Mouse (Mus musculus): ENCODE measurements around the gene Bcor. TPM values are rescaled to one million over a fixed set of nuclear protein-coding genes. Genes with fewer than 3 reads are reported as not detected.
A peak's percentile ranks its signal among the peaks of the same experiment; 100 is the strongest.

The Bcor gene
- total and polyA plus RNA-seq, 3 experiments = 11.2 to 22.4 (median 18.0) TPM

- no peaks in the 10 kb centered on the region for H3K27me3 ChIP-seq (ENCODE audit: control insufficient read depth, insufficient read depth, low read length)
- no peak overlapping the region for H3K27ac ChIP-seq
- WGBS = 63% methylated on average over 19 of the region's 19 CpGs
- H3K9ac ChIP-seq (ENCODE audit: low read depth, low read length) = no peak overlapping the region
- H3K36me3 ChIP-seq (ENCODE audit: control insufficient read depth, insufficient read depth, low read length) = no peaks in the 10 kb centered on the region
- TF ChIP-seq POLR2A (IDR thresholded peaks at IDR 0.05; ENCODE audit: insufficient read depth, low read depth, low read length) = no peak
- no peak for TF ChIP-seq EP300 (IDR thresholded peaks at IDR 0.05; ENCODE audit: insufficient read depth, low read depth, low read length)
- no peak for TF ChIP-seq CTCF (IDR thresholded peaks at IDR 0.05)
- no peaks in the 10 kb centered on the region for H3K79me2 ChIP-seq (replicated peaks; ENCODE audit: control insufficient read depth, insufficient read depth, low read length)
- intact Hi-C loops (cut with DNase I) = loop anchor here (10.0 kb wide), 3 partner anchors 105 to 255 kb away; no protein-coding TSS in a partner anchor
- no peak for DNase-seq
- peaks cover 6% of the 10 kb centered on the region for H3K4me1 ChIP-seq (ENCODE audit: control insufficient read depth, insufficient read depth, low read length)
- H3K4me3 ChIP-seq = no peak overlapping the region
These were observed 160.2 kb downstream of the Bcor start for GRCm38 (mm10) chrX:11999951-12000350.

DNA sequence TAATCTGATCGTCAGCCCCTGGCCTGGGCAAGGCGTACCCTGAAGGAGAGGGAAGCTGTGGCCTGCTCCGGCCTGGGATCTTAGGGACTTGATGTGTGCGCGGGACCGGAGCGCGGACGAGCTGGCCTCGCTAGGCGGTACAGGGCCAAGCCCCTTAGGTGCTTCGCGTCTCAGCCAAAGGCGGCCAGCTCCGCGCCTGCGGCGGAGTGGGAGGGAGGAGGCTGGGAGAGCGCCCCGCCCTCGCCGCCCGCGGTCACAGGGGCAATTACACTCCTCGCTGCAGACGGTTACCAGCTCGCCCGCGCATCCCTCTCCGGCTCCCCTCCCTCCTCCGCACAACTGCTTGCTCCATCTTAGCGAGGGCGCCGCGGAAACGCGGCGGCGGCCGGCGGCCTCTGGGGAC lies 161.2 kb downstream of the Bcor start:
- H3K4me1 ChIP-seq (ENCODE audit: control insufficient read depth, insufficient read depth, low read length) = no peaks in the 10 kb centered on the region
- no peaks in the 10 kb centered on the region for H3K36me3 ChIP-seq (ENCODE audit: control insufficient read depth, insufficient read depth, low read length)
- DNase-seq = peak; percentile 73 to 80
- no peaks in the 10 kb centered on the region for H3K79me2 ChIP-seq (replicated peaks; ENCODE audit: control insufficient read depth, insufficient read depth, low read length)
- 3% methylated on average over 41 of the region's 41 CpGs for WGBS
- no peak for TF ChIP-seq EP300 (IDR thresholded peaks at IDR 0.05; ENCODE audit: insufficient read depth, low read depth, low read length)
- TF ChIP-seq CTCF (IDR thresholded peaks at IDR 0.05) = peak; percentile 52
- no peak for TF ChIP-seq POLR2A (IDR thresholded peaks at IDR 0.05; ENCODE audit: insufficient read depth, low read depth, low read length)
- no peak overlapping the region for H3K27ac ChIP-seq
- H3K9ac ChIP-seq (ENCODE audit: low read depth, low read length) = peak overlapping the region; percentile 80
- H3K4me3 ChIP-seq = peak overlapping the region; percentile 28
- intact Hi-C loops (cut with DNase I) = no loop called here
- H3K27me3 ChIP-seq (ENCODE audit: control insufficient read depth, insufficient read depth, low read length) = no peaks in the 10 kb centered on the region

GRCm38 (mm10) chrX:11996891-11997290 lies 163.3 kb downstream of the Bcor start:
- DNase-seq = no peak
- no peak overlapping the region for H3K27ac ChIP-seq
- H3K27me3 ChIP-seq (ENCODE audit: control insufficient read depth, insufficient read depth, low read length) = no peaks in the 10 kb centered on the region
- no peak overlapping the region for H3K4me3 ChIP-seq
- H3K36me3 ChIP-seq (ENCODE audit: control insufficient read depth, insufficient read depth, low read length) = no peaks in the 10 kb centered on the region
- no peak for TF ChIP-seq CTCF (IDR thresholded peaks at IDR 0.05)
- TF ChIP-seq EP300 (IDR thresholded peaks at IDR 0.05; ENCODE audit: insufficient read depth, low read depth, low read length) = no peak
- TF ChIP-seq POLR2A (IDR thresholded peaks at IDR 0.05; ENCODE audit: insufficient read depth, low read depth, low read length) = no peak
- 88% methylated on average over 2 of the region's 2 CpGs for WGBS
- intact Hi-C loops (cut with DNase I) = no loop called here
- H3K4me1 ChIP-seq (ENCODE audit: control insufficient read depth, insufficient read depth, low read length) = no peaks in the 10 kb centered on the region
- no peak overlapping the region for H3K9ac ChIP-seq (ENCODE audit: low read depth, low read length)
- no peaks in the 10 kb centered on the region for H3K79me2 ChIP-seq (replicated peaks; ENCODE audit: control insufficient read depth, insufficient read depth, low read length)

DNA sequence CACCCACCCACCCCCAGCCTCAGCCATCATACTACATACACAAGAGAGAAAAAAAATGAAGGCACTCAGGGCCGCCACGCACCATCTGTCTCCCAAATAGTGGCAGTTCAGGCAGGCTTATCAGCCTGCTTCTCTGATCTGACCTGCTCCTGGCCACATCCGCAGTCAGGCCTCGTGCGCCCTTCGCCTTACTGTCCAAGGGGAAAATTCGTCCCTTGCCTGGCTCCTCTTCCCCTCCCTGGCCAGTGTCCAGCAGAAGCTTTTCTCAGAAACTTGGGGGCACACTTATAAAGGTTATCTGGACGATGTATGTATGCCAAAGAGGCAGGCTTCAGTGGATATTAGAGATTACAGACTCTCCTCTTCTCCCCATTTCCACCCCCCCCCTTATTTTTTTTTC lies 163.7 kb downstream of the Bcor start:
- intact Hi-C loops (cut with DNase I) = no loop called here
- H3K27ac ChIP-seq = no peak overlapping the region

GRCm38 (mm10) chrX:11993641-11994419 lies 166.3 kb downstream of the Bcor start:
- Histone ChIP-seq H3K4me3 (no peak overlapping the region), H3K27ac (no peak overlapping the region), H3K4me1 (ENCODE audit: control insufficient read depth, insufficient read depth, low read length) (no peaks in the 10 kb centered on the region), H3K36me3 (ENCODE audit: control insufficient read depth, insufficient read depth, low read length) (no peaks in the 10 kb centered on the region), H3K9ac (ENCODE audit: low read depth, low read length) (no peak overlapping the region), H3K79me2 (replicated peaks; ENCODE audit: control insufficient read depth, insufficient read depth, low read length) (no peaks in the 10 kb centered on the region), H3K27me3 (ENCODE audit: control insufficient read depth, insufficient read depth, low read length) (no peaks in the 10 kb centered on the region)
- WGBS = 73% methylated on average over 5 of the region's 5 CpGs
- no peak for DNase-seq
- intact Hi-C loops (cut with DNase I) = no loop called here
- TF ChIP-seq EP300 (IDR thresholded peaks at IDR 0.05; ENCODE audit: insufficient read depth, low read depth, low read length) (no peak), CTCF (IDR thresholded peaks at IDR 0.05) (no peak), POLR2A (IDR thresholded peaks at IDR 0.05; ENCODE audit: insufficient read depth, low read depth, low read length) (no peak)

More for the DNA sequence above, 163.7 kb downstream of the Bcor start:
- WGBS = 60% methylated on average over 8 of the region's 8 CpGs
- DNase-seq = no peak
- no peaks in the 10 kb centered on the region for H3K36me3 ChIP-seq (ENCODE audit: control insufficient read depth, insufficient read depth, low read length)
- H3K4me1 ChIP-seq (ENCODE audit: control insufficient read depth, insufficient read depth, low read length) = no peaks in the 10 kb centered on the region
- H3K27me3 ChIP-seq (ENCODE audit: control insufficient read depth, insufficient read depth, low read length) = no peaks in the 10 kb centered on the region
- no peak overlapping the region for H3K4me3 ChIP-seq
- no peak for TF ChIP-seq POLR2A (IDR thresholded peaks at IDR 0.05; ENCODE audit: insufficient read depth, low read depth, low read length)
- TF ChIP-seq EP300 (IDR thresholded peaks at IDR 0.05; ENCODE audit: insufficient read depth, low read depth, low read length) = no peak
- TF ChIP-seq CTCF (IDR thresholded peaks at IDR 0.05) = peak; percentile 17; the same call in 1 of the 2 replicates
- H3K9ac ChIP-seq (ENCODE audit: low read depth, low read length) = no peak overlapping the region
- no peaks in the 10 kb centered on the region for H3K79me2 ChIP-seq (replicated peaks; ENCODE audit: control insufficient read depth, insufficient read depth, low read length)

- Histone ChIP-seq H3K4me1 (ENCODE audit: control insufficient read depth, insufficient read depth, low read length) (no peaks in the 10 kb centered on the region), H3K27me3 (ENCODE audit: control insufficient read depth, insufficient read depth, low read length) (no peaks in the 10 kb centered on the region), H3K4me3 (no peak overlapping the region), H3K36me3 (ENCODE audit: control insufficient read depth, insufficient read depth, low read length) (no peaks in the 10 kb centered on the region), H3K9ac (ENCODE audit: low read depth, low read length) (no peak overlapping the region), H3K27ac (no peak overlapping the region), H3K79me2 (replicated peaks; ENCODE audit: control insufficient read depth, insufficient read depth, low read length) (no peaks in the 10 kb centered on the region)
- TF ChIP-seq POLR2A (IDR thresholded peaks at IDR 0.05; ENCODE audit: insufficient read depth, low read depth, low read length) (no peak), CTCF (IDR thresholded peaks at IDR 0.05) (no peak), EP300 (IDR thresholded peaks at IDR 0.05; ENCODE audit: insufficient read depth, low read depth, low read length) (no peak)
- DNase-seq = no peak
- WGBS = 92% methylated on average over 13 of the region's 13 CpGs
- intact Hi-C loops (cut with DNase I) = no loop called here
These were observed 170.7 kb downstream of the Bcor start for GRCm38 (mm10) chrX:11989471-11989870.

Data from heart, adult 2 months (tissue).